Mouse (Mus musculus): ENCODE measurements around the gene Lnpep. TPM values are rescaled to one million over a fixed set of nuclear protein-coding genes. Genes with fewer than 3 reads are reported as not detected.

Lnpep gene
- 8.1 and 16.8 TPM in 2 replicates for polyA plus RNA-seq (2012; rRNA removed; ENCODE audit: low replicate concordance)

GRCm38 (mm10) chr17:17624957-17625586 lies at the start of gene Lnpep:
TSS of gene Lnpep (minus strand) at chr17:17625050.

Other genes with a start within 250 kb of the Lnpep start
- gene Lix1, start 222.4 kb downstream of the Lnpep start, polyA plus RNA-seq (2012; rRNA removed; ENCODE audit: low replicate concordance), result 0.16 and 0.76 TPM in 2 replicates
- 0.06 and 0.07 TPM in 2 replicates for gene Vmn2r90, start 78.7 kb upstream of the Lnpep start, polyA plus RNA-seq (2012; rRNA removed; ENCODE audit: low replicate concordance)
- gene Spaca6, start 202.1 kb upstream of the Lnpep start, polyA plus RNA-seq (2012; rRNA removed; ENCODE audit: low replicate concordance), result 37.7 and 64.7 TPM in 2 replicates
- gene Has1, start 230.2 kb upstream of the Lnpep start, polyA plus RNA-seq (2012; rRNA removed; ENCODE audit: low replicate concordance), result 0.55 and 0.59 TPM in 2 replicates

Measured in mammary gland, adult 2 months (tissue).